Mouse (Mus musculus) ovary, postnatal 10 days (tissue): ENCODE measurements at regions not wholly inside any gene's neighbourhood (a gene's known extent, or its start where the extent isn't known, plus 50 kb on each side); places are given as distances from the start of the nearest gene placed in this dataset.

Experiments used
- DNase-seq: peaks from one replicate; pipeline ENCODE4 v3.0.0; 2022; ENCODE audit warnings: low spot score

GRCm38 (mm10) chr7:115076781-115077180, 333.3 kb downstream of the Insc start:
- DNase-seq: no peak

DNA sequence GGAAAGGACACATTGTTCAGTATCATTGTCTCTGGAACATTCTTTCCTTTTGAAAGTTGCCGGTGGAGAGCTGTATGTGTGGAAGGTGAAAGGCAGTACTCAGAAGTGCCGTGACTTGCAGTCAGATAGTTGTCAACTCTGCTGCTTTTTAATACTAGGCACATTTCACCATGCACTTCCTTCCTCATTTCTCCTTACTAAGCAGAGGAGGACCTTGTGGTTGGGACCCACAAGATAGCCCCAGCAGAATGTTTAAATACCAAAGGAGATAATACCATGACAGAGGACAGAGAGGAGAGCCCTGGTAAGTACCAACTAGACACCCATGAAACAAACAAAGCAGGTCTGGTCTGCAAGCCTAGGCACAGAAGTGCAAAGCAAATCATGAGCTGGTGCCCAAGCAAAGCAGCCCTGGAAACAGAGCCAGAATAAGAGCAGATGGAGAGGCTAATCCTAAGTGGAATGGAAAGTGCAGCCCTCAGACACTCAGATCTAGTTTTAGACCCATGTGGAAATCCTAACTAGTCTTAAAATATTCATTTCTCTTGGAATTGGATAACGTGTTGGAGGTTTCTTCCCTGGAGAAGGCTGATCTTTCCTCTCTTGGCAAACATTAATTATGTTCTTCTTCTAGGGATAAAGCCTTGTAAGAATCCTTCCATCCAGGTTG, 341.4 kb downstream of the Insc start:
- no peak for DNase-seq

- DNase-seq: no peak
Observed at GRCm38 (mm10) chr7:115086542-115087448, 343.3 kb downstream of the Insc start.

- no peak for DNase-seq
Observed at GRCm38 (mm10) chr7:115092481-115093050, 349.1 kb downstream of the Insc start.

DNA sequence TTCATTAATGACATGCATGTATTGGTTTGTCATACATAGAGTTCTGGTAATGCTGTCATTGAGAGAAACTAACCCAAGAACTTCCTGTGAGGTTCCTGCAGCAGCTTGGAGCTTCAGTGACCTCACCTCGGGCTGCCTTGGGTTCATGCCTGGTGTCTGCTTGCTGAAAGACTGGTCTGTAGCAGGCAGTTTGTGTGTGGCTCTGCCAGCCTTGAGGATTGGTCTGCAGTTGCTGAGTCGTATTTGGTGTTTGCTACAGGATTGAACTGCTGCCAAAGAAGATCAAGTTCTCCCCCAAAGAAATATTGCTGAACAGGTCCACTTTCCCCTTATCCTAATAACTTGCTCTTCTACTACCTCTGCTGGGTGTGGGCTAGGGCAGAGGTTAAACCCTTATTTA, 362.5 kb downstream of the Insc start:
- DNase-seq: no peak

DNA sequence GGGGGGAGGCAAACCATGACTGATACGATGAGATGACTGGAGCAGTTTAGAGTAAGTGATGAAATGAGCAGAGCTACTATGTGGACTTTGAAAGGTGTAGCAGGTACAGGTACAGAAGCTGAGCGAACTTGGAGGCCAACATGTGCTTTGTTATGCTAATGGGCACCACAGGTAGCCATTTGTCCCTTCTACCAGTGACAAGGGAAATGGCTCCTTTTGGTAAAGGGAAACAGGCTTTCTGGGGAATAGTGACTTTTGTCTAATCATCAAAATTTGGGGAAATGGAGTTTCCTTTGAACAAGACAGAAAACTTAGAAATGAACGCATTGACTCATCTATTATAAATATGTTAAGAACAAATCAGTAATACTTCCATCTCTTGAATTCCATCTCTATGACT, 368.8 kb downstream of the Insc start:
- no peak for DNase-seq

DNA sequence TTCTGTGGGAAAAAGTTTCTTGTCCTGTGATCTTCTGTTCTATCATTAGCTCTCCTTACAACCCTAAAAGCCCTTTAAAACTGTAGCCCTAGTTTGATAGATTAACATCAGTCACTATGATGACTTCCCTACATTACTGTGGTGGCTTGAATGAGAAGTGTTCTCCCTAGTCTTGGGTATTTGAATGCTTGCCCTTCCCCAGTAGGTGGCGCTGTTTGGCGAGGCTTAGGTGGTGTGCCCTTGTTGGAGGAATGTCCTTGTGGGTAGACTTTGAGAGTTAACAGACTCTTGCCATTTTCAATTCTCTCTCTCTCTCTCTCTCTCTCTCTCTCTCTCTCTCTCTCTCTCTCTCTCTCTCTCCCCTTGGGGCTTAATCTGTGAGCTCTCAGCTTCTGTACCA, 379.8 kb downstream of the Insc start:
- no peak for DNase-seq

DNA sequence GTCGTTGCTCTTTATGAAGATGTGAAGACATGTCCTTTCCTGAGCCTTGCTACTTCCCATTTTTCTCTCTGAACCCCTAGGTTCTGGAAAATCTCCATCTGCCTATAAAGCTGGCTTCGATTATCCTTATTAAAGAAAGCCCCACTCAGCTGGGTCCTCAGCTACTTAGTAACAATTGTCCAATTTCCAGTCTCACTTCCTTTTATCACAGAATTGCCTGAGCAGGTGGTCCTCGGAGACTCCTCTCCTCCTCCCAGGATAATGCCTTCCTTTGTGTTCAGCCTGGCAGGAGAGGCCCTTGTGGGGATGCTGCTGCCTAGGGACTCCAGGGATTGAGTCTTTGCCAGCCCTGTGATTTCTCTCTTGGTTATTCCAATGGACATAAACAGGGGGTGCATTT, 385.5 kb downstream of the Insc start:
- DNase-seq: no peak

DNA sequence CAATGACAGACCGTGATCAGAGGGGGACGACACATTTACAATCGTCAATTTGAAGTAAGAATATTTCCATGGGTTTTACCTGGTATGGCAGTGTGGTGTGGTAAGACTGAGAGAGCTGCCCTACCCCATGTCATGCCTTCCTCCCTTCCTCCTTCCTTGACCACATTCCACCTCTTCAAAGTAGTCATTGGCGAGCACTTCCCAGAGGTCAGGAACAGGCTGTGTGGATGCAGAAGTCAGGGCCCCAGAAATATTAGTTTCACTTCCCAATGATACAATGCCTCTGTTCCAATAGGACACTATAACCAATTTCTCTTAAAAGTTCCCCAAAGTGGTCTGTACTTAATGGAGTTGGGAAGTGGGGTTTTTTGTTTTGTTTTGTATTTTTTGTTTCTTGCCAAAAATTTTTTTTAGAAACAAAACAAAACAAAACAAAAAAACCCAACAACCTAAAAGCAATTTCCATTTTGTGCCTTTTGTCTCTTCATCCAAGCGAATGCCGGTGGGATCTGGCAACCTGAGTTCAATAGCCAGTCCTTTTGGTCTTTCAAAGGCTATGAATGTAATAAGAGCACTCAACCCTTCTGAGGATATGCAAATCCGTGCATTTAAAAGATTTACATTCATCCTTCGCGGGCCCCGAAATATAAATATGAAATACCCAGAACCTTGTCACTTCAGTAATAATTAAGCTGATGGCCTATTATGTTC, 387.9 kb downstream of the Insc start:
- no peak for DNase-seq

GRCm38 (mm10) chr7:115131970-115132551, 388.6 kb downstream of the Insc start:
- DNase-seq: no peak

GRCm38 (mm10) chr7:115132595-115132994, 389.1 kb downstream of the Insc start:
- DNase-seq: no peak

- DNase-seq: no peak
Observed at GRCm38 (mm10) chr7:115134926-115135575, 391.6 kb downstream of the Insc start.

DNA sequence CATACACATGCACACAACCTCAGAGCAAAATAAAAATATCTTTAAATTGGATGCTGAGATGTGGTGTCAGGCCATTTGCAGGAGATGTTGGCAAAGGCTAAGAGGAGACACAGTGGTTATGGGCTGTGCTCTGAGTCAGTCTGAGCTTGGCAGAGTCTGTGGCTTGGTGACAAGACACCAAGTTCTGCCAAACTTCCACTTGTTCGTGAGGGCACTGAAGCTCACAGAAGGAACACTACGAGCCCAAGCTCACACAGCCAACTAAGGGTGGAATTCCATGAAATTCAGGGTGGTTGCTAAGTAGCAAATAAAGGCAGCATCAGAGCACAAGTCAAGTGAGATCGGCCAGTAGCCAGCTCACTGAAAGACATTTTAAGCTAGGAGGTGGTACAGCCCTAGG, 396.8 kb downstream of the Insc start:
- no peak for DNase-seq

DNA sequence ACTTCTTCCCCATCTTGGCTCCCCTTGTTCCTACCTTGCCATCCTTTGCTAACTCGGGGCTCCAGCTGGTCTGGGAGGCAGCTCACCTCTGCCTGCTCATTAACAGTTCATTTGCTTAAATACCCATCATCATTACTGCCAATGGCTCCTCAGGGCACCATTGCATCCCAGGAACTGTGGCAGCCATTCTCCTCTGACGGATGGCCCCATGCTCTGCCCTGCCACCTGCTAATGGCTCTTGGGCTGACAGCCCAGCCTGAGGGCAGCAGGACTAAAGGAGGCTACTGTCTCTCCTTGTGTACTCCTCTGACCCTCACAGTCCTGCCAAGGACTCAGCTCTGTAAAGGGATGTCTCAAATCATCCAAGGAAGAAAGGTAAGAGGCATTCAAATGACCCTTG, 398.7 kb downstream of the Insc start:
- no peak for DNase-seq

GRCm38 (mm10) chr7:115144947-115145346, 401.5 kb downstream of the Insc start:
- DNase-seq: no peak

GRCm38 (mm10) chr7:115147352-115147977, 404.0 kb downstream of the Insc start:
- no peak for DNase-seq

DNA sequence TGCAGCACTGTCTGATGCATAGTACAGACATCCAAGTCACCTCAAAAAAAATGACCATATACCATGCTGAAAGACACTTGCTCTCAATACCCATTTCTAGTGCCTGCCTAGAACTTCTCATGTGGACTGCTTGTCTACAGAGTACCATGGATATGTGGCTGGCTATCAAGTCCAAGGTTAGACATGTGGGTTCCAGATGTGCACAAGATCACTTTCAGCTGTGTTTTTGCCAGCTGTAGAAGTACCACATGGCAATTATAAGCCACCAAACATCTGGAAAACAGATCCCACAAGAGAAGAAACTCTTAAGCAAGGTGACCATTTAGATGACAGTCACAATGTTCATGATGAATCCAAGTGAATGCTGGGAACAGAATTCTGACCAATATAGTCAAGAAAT, 409.8 kb downstream of the Insc start:
- DNase-seq: no peak

GRCm38 (mm10) chr7:115153764-115154509, 410.4 kb downstream of the Insc start:
- DNase-seq: no peak

DNA sequence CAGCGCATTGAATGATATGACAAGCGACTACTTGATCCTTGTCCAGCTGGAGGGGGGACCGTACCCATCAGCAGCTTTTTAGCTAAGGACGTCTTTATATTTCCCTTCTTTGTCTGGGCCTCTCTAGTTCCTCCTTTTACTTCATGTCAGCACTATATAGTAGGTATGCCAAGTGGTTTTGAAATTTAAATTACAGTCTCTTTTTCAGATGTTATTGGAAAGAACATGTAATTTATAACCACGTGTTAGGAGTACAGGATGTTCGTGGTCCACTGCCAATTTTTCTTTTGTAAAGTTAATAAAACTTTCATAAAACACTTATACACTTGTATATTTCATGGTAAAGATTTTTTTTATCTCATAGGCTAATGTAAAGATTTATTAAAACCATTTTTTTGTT, 426.5 kb downstream of the Insc start:
- no peak for DNase-seq

DNA sequence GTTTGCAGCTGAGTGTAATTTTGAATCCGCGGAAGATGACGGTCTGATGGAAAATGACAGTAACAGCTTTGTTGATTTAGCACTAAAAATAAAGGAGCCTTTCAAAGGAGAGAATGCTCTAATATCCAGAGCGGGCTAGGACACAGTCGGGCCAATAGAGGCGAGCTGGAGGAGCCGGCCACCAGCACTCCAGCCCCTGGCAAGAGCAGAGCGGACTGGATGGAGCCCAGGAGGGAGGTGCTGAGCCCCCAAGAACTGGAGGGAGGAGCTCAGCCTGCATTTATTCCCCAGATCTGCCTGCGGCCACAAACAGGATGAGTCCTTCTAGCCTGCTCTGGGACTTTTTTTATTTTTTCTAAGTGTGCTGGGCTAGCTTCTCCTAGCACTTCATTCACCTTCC, 426.9 kb downstream of the Insc start:
- DNase-seq: no peak
